Mouse (Mus musculus) left cerebral cortex, adult 8-10 months (tissue): ENCODE measurements at regions not wholly inside any gene's neighbourhood (a gene's known extent, or its start where the extent isn't known, plus 50 kb on each side); places are given as distances from the start of the nearest gene placed in this dataset.

Experiments used
- DNase-seq, 2 experiments: peaks; one replicate each; pipeline ENCODE4 v3.0.0; 2022; ENCODE audit warnings: low spot score in 2 of 2

- no peak for DNase-seq
Measured at GRCm38 (mm10) chr13:30600194-30600593, 55.0 kb upstream of the Uqcrfs1 start.

GRCm38 (mm10) chr13:30600625-30601407, 55.7 kb upstream of the Uqcrfs1 start:
- DNase-seq, result no peak

DNA sequence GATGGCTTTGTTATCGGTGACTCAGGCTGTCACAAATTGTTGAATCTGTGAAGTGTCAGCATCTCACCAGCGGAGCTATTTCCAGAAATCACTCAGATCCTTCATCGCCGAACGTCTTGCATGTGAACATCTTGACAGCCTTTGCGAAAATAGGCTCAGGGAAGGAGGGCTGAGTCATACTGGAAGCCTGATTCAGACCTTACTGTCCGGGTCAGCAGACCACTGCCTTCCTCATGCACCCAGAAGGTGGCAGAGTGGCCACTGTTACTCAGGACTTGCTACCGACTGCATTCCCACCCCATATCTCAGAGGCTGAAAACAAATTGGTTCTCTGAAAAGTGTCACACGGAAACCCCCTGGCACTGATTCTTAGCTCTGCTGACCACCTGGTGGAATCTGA, 55.9 kb upstream of the Dusp22 start:
- DNase-seq, result peak in 1 of 2 experiments; percentile 66

GRCm38 (mm10) chr13:30607343-30607742, 52.5 kb upstream of the Dusp22 start:
- DNase-seq, result no peak

GRCm38 (mm10) chr13:30607881-30608280, 51.9 kb upstream of the Dusp22 start:
- DNase-seq, result peak in 1 of 2 experiments; percentile 47

DNA sequence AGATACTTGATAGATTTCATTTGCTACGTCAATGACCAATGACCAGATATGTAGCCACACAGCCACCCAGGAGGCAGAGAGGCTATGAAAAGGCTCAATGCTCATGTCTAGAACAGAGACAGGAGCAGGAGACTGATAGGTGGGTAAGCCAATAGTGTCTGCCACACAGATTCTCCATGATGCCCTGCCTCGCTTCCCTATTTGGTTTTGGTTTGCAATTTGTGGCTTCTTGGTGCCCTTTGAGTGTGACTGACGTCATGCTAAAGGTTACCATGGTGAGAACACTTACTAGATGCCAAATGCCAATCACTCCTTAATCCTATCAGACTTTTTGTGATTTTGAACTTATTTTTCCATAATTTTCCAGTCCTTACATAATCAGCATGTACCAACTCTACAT, 50.0 kb upstream of the Dusp22 start:
- DNase-seq, result no peak
